Mouse (Mus musculus) liver, embryonic 14.5 days (tissue): ENCODE measurements around the gene Zc3h18.

Experiments used
- CTCF ChIP-seq: IDR thresholded peaks from 2 replicates; pipeline ENCODE4 v1.5.1; 2016; ENCODE audit warnings: antibody characterized with exemption, low read depth, control low read depth
- EP300 ChIP-seq: IDR thresholded peaks from 2 replicates; pipeline ENCODE4 v1.6.1; 2016; ENCODE audit warnings: antibody characterized with exemption, low read depth

GRCm38 (mm10) chr8:122454409-122454808 lies 78.0 kb downstream of the Zc3h18 start:
- TF ChIP-seq CTCF: no peak
- no peak for TF ChIP-seq EP300
